Mouse (Mus musculus): ENCODE data around the gene Sprr2a2. TPM values are rescaled to one million over a fixed set of nuclear protein-coding genes. Genes with fewer than 3 reads are reported as not detected.
"Not testable (repeated sequence)": the region's sequence is repeated elsewhere in the genome, so short reads cannot be mapped to it uniquely, and the experiment has no call there.

Sprr2a2 gene
- total RNA-seq, 2 experiments from 2014 or later = not detected

GRCm38 (mm10) chr3:92258526-92258925 lies 42.8 kb downstream of the Sprr2a2 start:
- H3K4me3 ChIP-seq; intact Hi-C loops (cut with DNase I); H3K27ac ChIP-seq; DNase-seq: not testable (repeated sequence)

- intact Hi-C loops (cut with DNase I); DNase-seq; H3K27ac ChIP-seq; H3K4me3 ChIP-seq: not testable (repeated sequence)
Observed at GRCm38 (mm10) chr3:92263462-92263861, 47.7 kb downstream of the Sprr2a2 start.

GRCm38 (mm10) chr3:92271414-92271985 lies 55.8 kb downstream of the Sprr2a2 start:
- intact Hi-C loops (cut with DNase I); DNase-seq; H3K27ac ChIP-seq; H3K4me3 ChIP-seq: not testable (repeated sequence)

GRCm38 (mm10) chr3:92273504-92273903 lies 57.8 kb downstream of the Sprr2a2 start:
- H3K27ac ChIP-seq; intact Hi-C loops (cut with DNase I); DNase-seq; H3K4me3 ChIP-seq: not testable (repeated sequence)

- intact Hi-C loops (cut with DNase I); H3K27ac ChIP-seq; DNase-seq; H3K4me3 ChIP-seq: not testable (repeated sequence)
Observed at GRCm38 (mm10) chr3:92274018-92274417, 58.3 kb downstream of the Sprr2a2 start.

GRCm38 (mm10) chr3:92279663-92280062 lies 63.9 kb downstream of the Sprr2a2 start:
- H3K27ac ChIP-seq; H3K4me3 ChIP-seq; intact Hi-C loops (cut with DNase I); DNase-seq: not testable (repeated sequence)

GRCm38 (mm10) chr3:92280963-92281606 lies 65.4 kb downstream of the Sprr2a2 start:
- DNase-seq; H3K4me3 ChIP-seq; intact Hi-C loops (cut with DNase I): not testable (repeated sequence)

GRCm38 (mm10) chr3:92285101-92285500 lies 69.4 kb downstream of the Sprr2a2 start, which contains the start of gene Sprr2a3:
Gene Sprr2a3 (plus strand): TSS chr3:92285417.
- DNase-seq; intact Hi-C loops (cut with DNase I); H3K4me3 ChIP-seq; H3K27ac ChIP-seq: not testable (repeated sequence)

More at GRCm38 (mm10) chr3:92280963-92281606, 65.4 kb downstream of the Sprr2a2 start:
- H3K27ac ChIP-seq = not testable (repeated sequence)

- intact Hi-C loops (cut with DNase I); H3K27ac ChIP-seq; H3K4me3 ChIP-seq; DNase-seq: not testable (repeated sequence)
Observed at GRCm38 (mm10) chr3:92288489-92288888, 72.8 kb downstream of the Sprr2a2 start.

Other genes starting within 250 kb of the Sprr2a2 start
- gene Pglyrp3, start 201.3 kb upstream of the Sprr2a2 start, total RNA-seq (2021) = not detected
- gene Lor, start 132.8 kb upstream of the Sprr2a2 start, total RNA-seq (2021) = not detected
- not detected for gene Prr9, start 92.0 kb upstream of the Sprr2a2 start, total RNA-seq (2021)
- not detected for gene Lelp1, start 73.2 kb upstream of the Sprr2a2 start, total RNA-seq (2021)
- not detected for gene Sprr2a1, start 121 bp upstream of the Sprr2a2 start, total RNA-seq (2021)
- gene Sprr2a3, start 69.5 kb downstream of the Sprr2a2 start, total RNA-seq (2021) = not detected
- gene Sprr2b, start 100.7 kb downstream of the Sprr2a2 start, total RNA-seq (2021) = not detected
- not detected for gene Sprr2d, start 123.2 kb downstream of the Sprr2a2 start, total RNA-seq (2021)
- gene Sprr2e, start 136.2 kb downstream of the Sprr2a2 start, total RNA-seq (2021) = not detected
- gene Sprr2f, start 149.3 kb downstream of the Sprr2a2 start, total RNA-seq (2021) = not detected
- gene Sprr2h, start 169.8 kb downstream of the Sprr2a2 start, total RNA-seq (2021) = not detected
- gene Sprr2i, start 192.1 kb downstream of the Sprr2a2 start, total RNA-seq (2021) = not detected
- not detected for gene Sprr2j-ps, start 202.2 kb downstream of the Sprr2a2 start, total RNA-seq (2021)
- 1 to 10 TPM; 2.6 to 6.5 TPM for gene Gm9774, start 213.5 kb downstream of the Sprr2a2 start, total RNA-seq (2021)
- gene Sprr2k, start 216.7 kb downstream of the Sprr2a2 start, total RNA-seq (2021) = not detected
- not detected for gene Sprr1b, start 222.9 kb downstream of the Sprr2a2 start, total RNA-seq (2021)
- not detected for gene Sprr3, start 242.8 kb downstream of the Sprr2a2 start, total RNA-seq (2021)

All from gastrocnemius, adult 2 months (tissue).